ENCODE assay signal across 10 mouse cellular contexts in the genomic region with DNA sequence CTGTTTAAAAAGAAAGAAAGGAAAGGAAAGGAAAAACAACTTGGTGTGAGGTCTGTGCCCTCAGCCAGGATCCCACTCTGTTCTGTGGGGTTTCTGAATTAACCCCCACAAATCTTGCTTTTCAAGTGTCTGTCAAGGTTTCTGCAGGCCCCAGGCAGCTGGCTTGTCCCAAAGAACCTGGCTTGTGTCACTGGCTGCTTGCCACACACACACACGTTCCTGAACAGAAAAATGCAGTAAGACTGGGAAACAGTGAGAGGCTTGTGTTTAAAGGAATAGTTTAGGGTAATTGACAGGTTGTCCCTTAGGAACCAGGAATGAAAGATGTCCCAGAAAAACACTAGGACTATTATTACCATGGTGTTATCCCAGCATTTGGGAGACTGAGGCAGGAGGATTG. TPM values are rescaled to one million over a fixed set of nuclear protein-coding genes. Genes with fewer than 3 reads are reported as not detected.
DNase-seq lines count a peak whose midpoint lies in the region; ATAC-seq and TF ChIP-seq lines count a peak whose summit lies in the region.
"Had no signal": no experiment of that assay in that cellular context is flagged by ENCODE, and none has a peak within 500 bp of the region (broad histone marks: within the 10 kb centered on the region; RNA-seq: fewer than 3 reads in every experiment).

No protein-coding gene starts in this region.

- no peak overlapping the region for H3K4me3 ChIP-seq in heart, embryonic 16.5 days (ENCODE audit: low read length)
- H3K4me3 ChIP-seq in embryonic facial prominence, embryonic 10.5 days, result peak overlapping the region; percentile 14; the same call in 1 of the 2 replicates
- H3K4me3 ChIP-seq in limb, embryonic 13.5 days, result peak overlapping the region; percentile 79; the same call in 1 of the 2 replicates
- no peak overlapping the region for H3K4me3 ChIP-seq in thymus, adult 2 months (ENCODE audit: control insufficient read depth, insufficient read depth, low read length)
- H3K4me3 ChIP-seq: left cerebral cortex, adult 2 months had no signal

- no peak overlapping the region for H3K9ac ChIP-seq in heart, embryonic 16.5 days (ENCODE audit: low read length)
- no peak overlapping the region for H3K9ac ChIP-seq in limb, embryonic 13.5 days

- TF ChIP-seq CTCF in thymus, adult 2 months (IDR thresholded peaks at IDR 0.05; ENCODE audit: borderline replicate concordance, control insufficient read depth, extremely low read depth, insufficient read depth, low read length, poor library complexity), result no peak

- 15% methylated on average over 1 of the region's 1 CpGs for WGBS in heart, embryonic 16.5 days
- 54% methylated on average over 1 of the region's 1 CpGs for WGBS in embryonic facial prominence, embryonic 10.5 days
- 6% methylated on average over 1 of the region's 1 CpGs for WGBS in limb, embryonic 13.5 days
- 76% methylated on average over 1 of the region's 1 CpGs for WGBS in thymus, adult 2 months

- peaks cover 8% of the 10 kb centered on the region for H3K36me3 ChIP-seq in heart, embryonic 16.5 days (ENCODE audit: control insufficient read depth, insufficient read depth)
- peaks cover 54% of the 10 kb centered on the region for H3K36me3 ChIP-seq in embryonic facial prominence, embryonic 10.5 days (replicated peaks)
- peaks cover 25% of the 10 kb centered on the region for H3K36me3 ChIP-seq in limb, embryonic 13.5 days
- no peaks in the 10 kb centered on the region for H3K36me3 ChIP-seq in thymus, adult 2 months (ENCODE audit: control insufficient read depth, insufficient read depth, low read length)

- peaks cover 18% of the 10 kb centered on the region for H3K4me1 ChIP-seq in heart, embryonic 16.5 days (ENCODE audit: control insufficient read depth, insufficient read depth, low read length)
- H3K4me1 ChIP-seq in embryonic facial prominence, embryonic 10.5 days, result peaks cover 26% of the 10 kb centered on the region
- peaks cover 23% of the 10 kb centered on the region for H3K4me1 ChIP-seq in limb, embryonic 13.5 days
- peaks cover 18% of the 10 kb centered on the region for H3K4me1 ChIP-seq in thymus, adult 2 months (replicated peaks; ENCODE audit: control insufficient read depth, insufficient read depth, low read length)

- no peak for ATAC-seq in heart, embryonic 16.5 days (replicated peaks; ENCODE audit: extremely low read depth, insufficient read depth, low FRiP score)
- no peak for ATAC-seq in limb, embryonic 13.5 days (ENCODE audit: low FRiP score, low read depth)

- H3K4me2 ChIP-seq in heart, embryonic 16.5 days (ENCODE audit: low read depth, low read length), result no peak overlapping the region
- H3K4me2 ChIP-seq in limb, embryonic 13.5 days (replicated peaks), result peak overlapping the region; percentile 95

- H3K9me3 ChIP-seq in heart, embryonic 16.5 days (replicated peaks; ENCODE audit: control insufficient read depth, low read length), result no peaks in the 10 kb centered on the region
- peaks cover 8% of the 10 kb centered on the region; the same call in 1 of the 2 replicates for H3K9me3 ChIP-seq in embryonic facial prominence, embryonic 10.5 days
- H3K9me3 ChIP-seq in limb, embryonic 13.5 days, result peaks cover 11% of the 10 kb centered on the region

- no peak for TF ChIP-seq POLR2A in thymus, adult 2 months (IDR thresholded peaks at IDR 0.05; ENCODE audit: control insufficient read depth, extremely low read depth, insufficient read depth, low read length, poor library complexity)

- no peaks in the 10 kb centered on the region for H3K27me3 ChIP-seq in heart, embryonic 16.5 days (ENCODE audit: control insufficient read depth, insufficient read depth, low read length)
- H3K27me3 ChIP-seq in embryonic facial prominence, embryonic 10.5 days (replicated peaks; ENCODE audit: low read depth, poor library complexity, severe bottlenecking), result no peaks in the 10 kb centered on the region
- no peaks in the 10 kb centered on the region for H3K27me3 ChIP-seq in limb, embryonic 13.5 days
- no peaks in the 10 kb centered on the region for H3K27me3 ChIP-seq in thymus, adult 2 months (ENCODE audit: control insufficient read depth, insufficient read depth, low read length)

- peak; percentile 43 for DNase-seq in adrenal gland, postnatal 10 days
- no peak for DNase-seq in adrenal gland, adult 18-20 months (ENCODE audit: low spot score in 2 of 2)
- no peak for DNase-seq in heart, adult 8-10 months (ENCODE audit: low spot score)
- DNase-seq in embryonic facial prominence, embryonic 10.5 days (ENCODE audit: low spot score), result no peak
- DNase-seq in thymus, adult 2 months, result no peak
- DNase-seq in cerebellum, postnatal 4 days (ENCODE audit: low spot score in 2 of 2), result no peak
- DNase-seq: cerebellum, adult 11-12 months had no signal

- peak overlapping the region; percentile 24; the same call in 1 of the 2 replicates for H3K27ac ChIP-seq in heart, embryonic 16.5 days (ENCODE audit: low read length)
- no peak overlapping the region for H3K27ac ChIP-seq in embryonic facial prominence, embryonic 10.5 days (replicated peaks)
- no peak overlapping the region for H3K27ac ChIP-seq in limb, embryonic 13.5 days
- no peak overlapping the region for H3K27ac ChIP-seq in thymus, adult 2 months (ENCODE audit: control insufficient read depth, insufficient read depth, low read length)
- H3K27ac ChIP-seq: left cerebral cortex, adult 2 months had no signal

RNA-seq across cellular contexts. Expression of gene Gtf2ird1, which starts 2.9 kb away (rescaled TPM):
- total RNA-seq in adrenal gland, postnatal 10 days (2021), result 100 to 1,000 TPM in 1 of 2 experiments, 10 to 100 TPM in 1; 69.8 to 112 TPM
- total RNA-seq in adrenal gland, adult 18-20 months (2021), result 10 to 100 TPM; 44.9 to 71.0 TPM
- polyA plus RNA-seq in heart, embryonic 16.5 days (2015; fragmentation: Nextera tagmentation; extraction: Ambion mirVana), result 48.2 and 50.7 TPM in 2 replicates
- total RNA-seq in heart, adult 8-10 months (2022), result 10 to 100 TPM; 20.9 to 28.3 (median 24.5) TPM
- polyA plus RNA-seq in embryonic facial prominence, embryonic 10.5 days (2016; fragmentation: Nextera tagmentation; extraction: Ambion mirVana), result 114 and 122 TPM in 2 replicates
- 137 and 141 TPM in 2 replicates for polyA plus RNA-seq in limb, embryonic 13.5 days (2015; fragmentation: Nextera tagmentation; extraction: Ambion mirVana)
- polyA plus RNA-seq in thymus, adult 2 months (2012; rRNA removed), result 75.6 and 83.9 TPM in 2 replicates

Comparison
In these comparisons a context has a peak if more than half of its experiments do, and no peak if none do; other contexts are left out.
1. H3K4me3 ChIP-seq: peak in embryonic facial prominence, embryonic 10.5 days (single experiment) and limb, embryonic 13.5 days (single experiment); none in heart, embryonic 16.5 days (single experiment) and thymus, adult 2 months (single experiment).